Mouse (Mus musculus): Measurements from ENCODE around the gene Btg1.

- TF ChIP-seq POLR2A (IDR thresholded peaks at IDR 0.05; ENCODE audit: low read depth, low read length) (no peak), CTCF (IDR thresholded peaks at IDR 0.05; ENCODE audit: extremely low read depth, insufficient read depth, insufficient read length, insufficient replicate concordance) (no peak)
Measured at GRCm38 (mm10) chr10:96621361-96621945, 4.6 kb downstream of the Btg1 start.
